22 mouse cellular contexts compared by ENCODE assay signal in genomic region chr10:121583016-121583415, GRCm38 (mm10). TPM values are rescaled to one million over a fixed set of nuclear protein-coding genes. Genes with fewer than 3 reads are reported as not detected.
A peak's percentile ranks its signal among the peaks of the same experiment; 100 is the strongest.
DNase-seq lines count a peak whose midpoint lies in the region; ATAC-seq and TF ChIP-seq lines count a peak whose summit lies in the region.
"Had no signal": no experiment of that assay in that cellular context is flagged by ENCODE, and none has a peak within 500 bp of the region (broad histone marks: within the 10 kb centered on the region; RNA-seq: fewer than 3 reads in every experiment).

No protein-coding gene starts in this region.

- intact Hi-C loops in heart, postnatal 10 days (cut with DNase I) = no loop called here

- ATAC-seq in common myeloid progenitor, adult 5-6 weeks (replicated peaks; ENCODE audit: low read depth, poor library complexity, severe bottlenecking) = peak; percentile 71
- no peak for ATAC-seq in kidney, embryonic 14.5 days (ENCODE audit: low FRiP score, low TSS enrichment)

- H3K9me3 ChIP-seq in kidney, embryonic 14.5 days (ENCODE audit: control insufficient read depth, low read length) = no peaks in the 10 kb centered on the region
- H3K9me3 ChIP-seq: embryonic facial prominence, embryonic 10.5 days had no signal

- no peak overlapping the region for H3K27ac ChIP-seq in thymus, adult 2 months (ENCODE audit: control insufficient read depth, insufficient read depth, low read length)
- H3K27ac ChIP-seq in kidney, embryonic 14.5 days (ENCODE audit: low read depth, low read length) = no peak overlapping the region
- H3K27ac ChIP-seq: embryonic facial prominence, embryonic 10.5 days; heart, adult 2 months; left cerebral cortex, adult 2 months had no signal

- no peak overlapping the region for H3K4me3 ChIP-seq in thymus, adult 2 months (ENCODE audit: control insufficient read depth, insufficient read depth, low read length)
- H3K4me3 ChIP-seq in kidney, embryonic 14.5 days (ENCODE audit: low read length) = no peak overlapping the region
- H3K4me3 ChIP-seq: embryonic facial prominence, embryonic 10.5 days; heart, adult 2 months; left cerebral cortex, adult 2 months had no signal

- H3K4me2 ChIP-seq in kidney, embryonic 14.5 days (replicated peaks; ENCODE audit: low read depth, low read length) = no peak overlapping the region
- H3K4me2 ChIP-seq: liver, embryonic 11.5 days had no signal

- H3K4me1 ChIP-seq in thymus, adult 2 months (replicated peaks; ENCODE audit: control insufficient read depth, insufficient read depth, low read length) = peaks cover 5% of the 10 kb centered on the region
- peaks cover 6% of the 10 kb centered on the region; the same call in 1 of the 2 replicates for H3K4me1 ChIP-seq in kidney, embryonic 14.5 days (ENCODE audit: control insufficient read depth, insufficient read depth, low read length)

- H3K36me3 ChIP-seq in thymus, adult 2 months (ENCODE audit: control insufficient read depth, insufficient read depth, low read length) = peaks cover 23% of the 10 kb centered on the region
- H3K36me3 ChIP-seq in kidney, embryonic 14.5 days (ENCODE audit: control insufficient read depth, insufficient read depth, low read length) = peaks cover 40% of the 10 kb centered on the region

- TF ChIP-seq CTCF in thymus, adult 2 months (IDR thresholded peaks at IDR 0.05; ENCODE audit: borderline replicate concordance, control insufficient read depth, extremely low read depth, insufficient read depth, low read length, poor library complexity) = no peak

- peak; percentile 23 for DNase-seq in spleen, adult 12 weeks (ENCODE audit: low spot score)
- no peak for DNase-seq in spleen, postnatal 14 days (ENCODE audit: low spot score in 2 of 2)
- peak; percentile 51 to 52 for DNase-seq in monocyte, adult 2 months (ENCODE audit: low read depth in 1 of 2, low spot score in 2 of 2)
- peak; percentile 51 to 54 for DNase-seq in spleen, postnatal 36 days (ENCODE audit: low spot score in 2 of 2)
- DNase-seq in thymus, adult 2 months = no peak
- DNase-seq in heart, postnatal 10 days = no peak
- DNase-seq: adrenal gland, postnatal 14 days; cerebellum, adult 2 months; gastrocnemius, postnatal 14 days; heart, adult 2 months; kidney, adult 18-20 months; kidney, postnatal 4 days; layer of hippocampus, adult 9-11 months; lung, adult 18-20 months; thymus, postnatal 36 days had no signal

- no peak for TF ChIP-seq POLR2A in thymus, adult 2 months (IDR thresholded peaks at IDR 0.05; ENCODE audit: control insufficient read depth, extremely low read depth, insufficient read depth, low read length, poor library complexity)

- H3K27me3 ChIP-seq in thymus, adult 2 months (ENCODE audit: control insufficient read depth, insufficient read depth, low read length) = no peaks in the 10 kb centered on the region
- H3K27me3 ChIP-seq in kidney, embryonic 14.5 days (ENCODE audit: control insufficient read depth, insufficient read depth, low read length) = no peaks in the 10 kb centered on the region

- H3K9ac ChIP-seq in kidney, embryonic 14.5 days (ENCODE audit: low read depth, low read length) = no peak overlapping the region

- 70% methylated on average over 12 of the region's 12 CpGs for WGBS in thymus, adult 2 months
- 85% methylated on average over 12 of the region's 12 CpGs for WGBS in kidney, embryonic 14.5 days

RNA-seq across cellular contexts. Expression of gene Tbk1, which starts 3.6 kb away (rescaled TPM):
- 44.6 and 73.4 TPM in 2 replicates for total RNA-seq in common myeloid progenitor, adult 5-6 weeks (2017)
- 16.4 and 19.6 TPM in 2 replicates for polyA plus RNA-seq in thymus, adult 2 months (2012; rRNA removed)
- 21.2 and 37.5 TPM in 2 replicates for polyA plus RNA-seq in kidney, embryonic 14.5 days (2014; fragmentation: Nextera tagmentation; extraction: Ambion mirVana)
- total RNA-seq in heart, postnatal 10 days (2021) = 10 to 100 TPM; 17.3 to 19.5 TPM

RNA-seq across cellular contexts. Expression of gene Xpot, which starts 43.1 kb away (rescaled TPM):
- 88.8 and 127 TPM in 2 replicates for total RNA-seq in common myeloid progenitor, adult 5-6 weeks (2017)
- polyA plus RNA-seq in thymus, adult 2 months (2012; rRNA removed) = 80.9 and 88.8 TPM in 2 replicates
- 34.9 and 63.6 TPM in 2 replicates for polyA plus RNA-seq in kidney, embryonic 14.5 days (2014; fragmentation: Nextera tagmentation; extraction: Ambion mirVana)
- 10 to 100 TPM; 31.7 to 33.8 TPM for total RNA-seq in heart, postnatal 10 days (2021)

RNA-seq across cellular contexts. Expression of gene D930020B18Rik, which starts 58.4 kb away (rescaled TPM):
- 0.05 TPM in 1 of 2 replicates, not detected in the other for total RNA-seq in common myeloid progenitor, adult 5-6 weeks (2017)
- 0.04 and 0.22 TPM in 2 replicates for polyA plus RNA-seq in thymus, adult 2 months (2012; rRNA removed)
- 0.20 and 0.50 TPM in 2 replicates for polyA plus RNA-seq in kidney, embryonic 14.5 days (2014; fragmentation: Nextera tagmentation; extraction: Ambion mirVana)
- total RNA-seq in heart, postnatal 10 days (2021) = not detected
- total RNA-seq: adrenal gland, postnatal 14 days; gastrocnemius, postnatal 14 days; heart, adult 2 months had no signal
- polyA plus RNA-seq: C2C12; heart, adult 2 months; heart, embryonic 14.5 days; liver, embryonic 11.5 days had no signal

Comparison
In these comparisons a context has a peak if more than half of its experiments do, and no peak if none do; other contexts are left out.
1. DNase-seq: peak in spleen, adult 12 weeks (single experiment), monocyte, adult 2 months (2 of 2) and spleen, postnatal 36 days (2 of 2); none in spleen, postnatal 14 days (0 of 2), thymus, adult 2 months (single experiment) and heart, postnatal 10 days (0 of 2).